Mouse (Mus musculus) intestine, embryonic 15.5 days (tissue): Measurements from ENCODE around the gene Sacm1l. TPM values are rescaled to one million over a fixed set of nuclear protein-coding genes. Genes with fewer than 3 reads are reported as not detected.

ENCODE experiments used
- ATAC-seq: fragments of 200-750 bp; cut with Nextera tagmentation; 2 replicates; pipeline ENCODE4 v1.8.0; 2017; ENCODE audit warnings: moderate TSS enrichment, moderate library complexity
- H3K27ac ChIP-seq: fragments of 300-500 bp; sonication (generic); 2 replicates; pipeline ENCODE4 v1.5.1; 2015; ENCODE audit warnings: mild to moderate bottlenecking, inconsistent platforms
- H3K27me3 ChIP-seq: fragments of 300-500 bp; sonication (generic); replicated peaks from 2 replicates; pipeline ENCODE4 v1.6.1; 2015; ENCODE audit warnings: inconsistent platforms
- H3K36me3 ChIP-seq: fragments of 300-500 bp; sonication (generic); 2 replicates; pipeline ENCODE4 v1.6.1; 2015; ENCODE audit warnings: inconsistent platforms
- H3K4me1 ChIP-seq: fragments of 300-500 bp; sonication (generic); replicated peaks from 2 replicates; pipeline ENCODE4 v1.6.1; 2015; ENCODE audit warnings: inconsistent platforms
- H3K4me2 ChIP-seq: fragments of 300-500 bp; sonication (generic); replicated peaks from 2 replicates; pipeline ENCODE4 v1.6.1; 2015; ENCODE audit warnings: mild to moderate bottlenecking, inconsistent platforms
- H3K4me3 ChIP-seq: fragments of 300-500 bp; sonication (generic); replicated peaks from 2 replicates; pipeline ENCODE4 v1.5.1; 2015; ENCODE audit warnings: inconsistent platforms
- H3K9ac ChIP-seq: fragments of 300-500 bp; sonication (generic); 2 replicates; pipeline ENCODE4 v1.6.1; 2015; ENCODE audit warnings: inconsistent platforms
- H3K9me3 ChIP-seq: fragments of 300-500 bp; sonication (generic); 2 replicates; pipeline ENCODE4 v1.6.1; 2016; ENCODE audit warnings: inconsistent platforms
- WGBS: fragments of 180-500 bp; shearing (Covaris S2); methylation state at CpG from one replicate; pipeline ENCODE4 v1.1.7; 2015; 5-methylcytosine and 5-hydroxymethylcytosine counted together
- polyA plus RNA-seq: library from polyadenylated mRNA; unstranded; fragments of >200 nt; fragmentation: Nextera tagmentation; extraction: Ambion mirVana; gene quantifications from 2 replicates; pipeline ENCODE4 v1.2.1, GENCODE M21; 2015

Sacm1l gene
- polyA plus RNA-seq, 1 experiment from 2014 or later = 69.5 TPM

DNA sequence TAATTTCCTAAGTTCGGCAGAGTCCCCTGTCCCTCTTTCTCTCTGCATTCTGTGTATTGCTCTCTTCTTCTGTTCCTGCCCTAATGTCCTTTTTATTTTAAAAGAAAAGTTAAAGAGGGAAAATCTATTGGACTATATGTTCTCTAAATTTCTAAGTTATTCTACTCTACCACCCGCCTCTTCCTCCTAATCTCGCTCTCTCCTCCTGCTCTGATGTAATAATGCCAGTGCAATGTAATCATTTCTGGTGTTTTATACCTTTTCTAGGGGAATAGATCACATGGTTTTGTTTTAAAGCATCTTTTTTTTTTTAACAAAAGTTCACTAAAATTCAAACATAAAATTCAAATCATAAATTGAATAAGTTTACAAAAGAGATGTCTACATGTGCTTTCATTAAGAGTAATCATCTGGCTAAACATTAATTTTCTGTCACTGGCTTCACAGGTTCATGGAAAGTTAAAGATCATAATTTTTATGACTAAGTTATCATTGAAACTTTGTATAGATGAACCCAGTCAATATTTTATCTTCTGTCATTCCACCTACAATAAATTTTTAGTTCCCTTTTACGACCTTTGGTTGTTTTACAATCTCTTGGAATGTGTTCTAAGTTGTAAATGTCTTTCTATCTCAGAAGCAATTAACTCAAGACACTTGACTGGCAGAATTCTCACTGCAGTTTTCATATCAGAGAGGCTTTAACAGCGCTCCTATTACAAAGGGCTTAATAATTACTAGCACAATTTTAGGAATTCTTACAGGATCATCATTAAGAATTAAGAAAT is 90.9 kb downstream of the Sacm1l start:
- Histone ChIP-seq H3K36me3 (no peaks in the 10 kb centered on the region), H3K4me2 (no peak overlapping the region), H3K9ac (no peak overlapping the region), H3K9me3 (no peaks in the 10 kb centered on the region), H3K4me3 (no peak overlapping the region), H3K27ac (no peak overlapping the region), H3K27me3 (no peaks in the 10 kb centered on the region), H3K4me1 (0 out of 2 replicates have a peak, but pooled peaks cover 3% of the 10 kb centered on the region)
- ATAC-seq = peak; percentile 90
- WGBS = 53% methylated on average over 5 of the region's 5 CpGs

DNA sequence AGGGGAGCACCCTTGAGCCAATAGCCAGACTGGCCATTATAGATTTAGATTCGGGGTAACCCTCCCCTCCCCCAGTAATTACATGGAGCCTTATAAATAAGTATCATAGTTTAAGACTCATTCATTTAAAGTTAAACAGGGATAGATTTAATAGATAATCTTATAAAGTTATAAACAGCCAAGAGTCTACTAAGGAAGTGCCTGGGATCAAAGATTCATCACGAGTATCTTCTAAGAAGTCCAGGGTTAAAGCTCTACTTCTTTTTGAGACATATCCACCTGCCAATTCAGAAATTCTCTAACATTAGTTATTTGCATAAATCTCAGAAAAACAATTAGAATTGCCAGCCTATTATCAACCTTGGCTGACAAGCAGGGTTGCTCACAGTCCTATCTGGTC is 95.2 kb downstream of the Sacm1l start:
- WGBS = 81% methylated on average over 2 of the region's 2 CpGs
- Histone ChIP-seq H3K4me1 (0 out of 2 replicates have a peak, but pooled peaks cover 3% of the 10 kb centered on the region), H3K27me3 (no peaks in the 10 kb centered on the region), H3K4me2 (no peak overlapping the region), H3K9me3 (no peaks in the 10 kb centered on the region), H3K36me3 (no peaks in the 10 kb centered on the region), H3K4me3 (no peak overlapping the region), H3K27ac (no peak overlapping the region), H3K9ac (no peak overlapping the region)
- no peak for ATAC-seq

- Histone ChIP-seq H3K4me3 (no peak overlapping the region), H3K4me2 (no peak overlapping the region), H3K9ac (no peak overlapping the region), H3K4me1 (0 out of 2 replicates have a peak, but pooled peaks cover 3% of the 10 kb centered on the region), H3K27ac (no peak overlapping the region), H3K36me3 (no peaks in the 10 kb centered on the region), H3K27me3 (no peaks in the 10 kb centered on the region), H3K9me3 (no peaks in the 10 kb centered on the region)
- 92% methylated on average over 11 of the region's 11 CpGs for WGBS
- ATAC-seq = no peak
These were observed 96.3 kb downstream of the Sacm1l start for GRCm38 (mm10) chr9:123625821-123626220.

DNA sequence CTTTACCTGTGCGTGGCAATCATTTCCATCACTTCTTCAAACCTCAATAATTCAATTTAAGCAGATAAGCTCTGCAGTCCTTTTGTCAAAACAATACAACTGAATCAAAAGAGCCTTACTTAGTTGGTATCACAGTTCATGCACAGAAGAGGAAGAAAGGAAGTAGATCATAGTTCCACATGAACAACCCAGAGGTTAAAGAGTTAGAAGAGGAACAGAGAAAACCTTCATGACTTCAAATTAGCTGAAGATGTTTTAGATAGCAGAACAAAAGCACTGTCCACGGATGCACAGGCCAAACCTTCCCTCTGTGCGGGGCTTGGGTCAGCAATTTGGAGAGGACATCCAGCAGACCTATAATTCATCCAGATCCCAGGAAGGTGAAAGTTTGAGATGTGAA is 102.1 kb downstream of the Sacm1l start:
- no peak overlapping the region for H3K4me3 ChIP-seq
- 78% methylated on average over 3 of the region's 3 CpGs for WGBS
- no peaks in the 10 kb centered on the region for H3K27me3 ChIP-seq
- H3K27ac ChIP-seq = no peak overlapping the region
- H3K9me3 ChIP-seq = no peaks in the 10 kb centered on the region
- no peak overlapping the region for H3K4me2 ChIP-seq
- H3K36me3 ChIP-seq = no peaks in the 10 kb centered on the region
- no peaks in the 10 kb centered on the region for H3K4me1 ChIP-seq
- ATAC-seq = no peak
- no peak overlapping the region for H3K9ac ChIP-seq

GRCm38 (mm10) chr9:123632281-123632680 is 102.7 kb downstream of the Sacm1l start, which contains the start of gene Slc6a20b:
Gene Slc6a20b (minus strand): TSS chr9:123632565.
- Histone ChIP-seq H3K36me3 (no peaks in the 10 kb centered on the region), H3K4me1 (no peaks in the 10 kb centered on the region), H3K9me3 (no peaks in the 10 kb centered on the region), H3K27ac (no peak within 1 kb of the TSS), H3K9ac (no peak within 1 kb of the TSS), H3K27me3 (no peaks in the 10 kb centered on the region), H3K4me3 (no peak within 1 kb of the TSS), H3K4me2 (no peak within 1 kb of the TSS)
- 83% methylated on average over 6 of the region's 6 CpGs for WGBS
- ATAC-seq = no peak

GRCm38 (mm10) chr9:123632993-123633392 is 103.4 kb downstream of the Sacm1l start:
- ATAC-seq = no peak
- Histone ChIP-seq H3K4me2 (no peak overlapping the region), H3K4me1 (no peaks in the 10 kb centered on the region), H3K9ac (no peak overlapping the region), H3K9me3 (no peaks in the 10 kb centered on the region), H3K27me3 (no peaks in the 10 kb centered on the region), H3K27ac (no peak overlapping the region), H3K36me3 (no peaks in the 10 kb centered on the region), H3K4me3 (no peak overlapping the region)
- WGBS = 85% methylated on average over 3 of the region's 3 CpGs

DNA sequence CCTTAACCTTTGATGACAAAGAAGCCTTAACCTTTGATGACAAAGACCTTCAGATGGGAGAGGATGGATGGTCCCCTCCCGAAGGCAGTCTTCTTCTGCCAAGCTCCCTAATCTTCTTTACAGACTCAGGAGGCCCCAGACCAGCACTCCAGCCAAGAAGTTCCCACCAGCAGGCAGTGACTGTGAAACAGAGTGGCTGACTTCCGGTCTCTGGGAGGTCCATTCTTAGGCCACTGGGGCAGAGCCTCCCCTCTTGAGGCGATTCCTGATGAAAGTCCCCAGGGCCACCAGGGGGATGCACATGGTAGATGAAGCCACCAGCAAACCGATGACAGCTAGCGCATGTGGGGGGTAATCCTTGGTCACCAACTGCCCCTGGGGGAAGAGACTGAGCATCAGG is 107.2 kb downstream of the Sacm1l start:
- 75% methylated on average over 5 of the region's 5 CpGs for WGBS
- Histone ChIP-seq H3K27ac (no peak overlapping the region), H3K4me2 (no peak overlapping the region), H3K9ac (no peak overlapping the region), H3K9me3 (no peaks in the 10 kb centered on the region), H3K27me3 (no peaks in the 10 kb centered on the region), H3K4me1 (no peaks in the 10 kb centered on the region), H3K4me3 (no peak overlapping the region), H3K36me3 (no peaks in the 10 kb centered on the region)
- ATAC-seq = no peak

DNA sequence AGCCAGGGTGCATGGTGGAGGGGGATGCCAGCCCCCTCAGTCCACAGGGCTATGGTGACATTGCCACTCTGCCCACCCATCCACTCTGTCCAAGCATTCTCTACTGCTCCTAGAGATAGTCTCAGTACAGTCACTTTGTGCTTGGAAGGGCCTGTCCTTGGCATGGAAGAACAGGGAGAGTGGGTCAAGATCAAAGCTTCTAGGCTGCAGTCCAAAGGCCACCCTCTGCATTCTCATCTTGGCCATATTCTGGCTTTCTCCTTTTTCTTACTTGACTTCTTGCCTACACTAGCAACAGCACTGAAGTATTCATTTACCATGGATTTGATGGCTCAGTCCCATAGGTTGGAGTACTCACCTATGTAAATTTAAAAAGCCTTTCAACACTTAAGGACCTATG is 108.7 kb downstream of the Sacm1l start:
- ATAC-seq = peak; percentile 15; the same call in 1 of the 2 replicates
- no peak overlapping the region for H3K4me2 ChIP-seq
- no peaks in the 10 kb centered on the region for H3K9me3 ChIP-seq
- H3K4me3 ChIP-seq = no peak overlapping the region
- no peaks in the 10 kb centered on the region for H3K36me3 ChIP-seq
- H3K4me1 ChIP-seq = no peaks in the 10 kb centered on the region
- H3K27me3 ChIP-seq = no peaks in the 10 kb centered on the region
- H3K27ac ChIP-seq = no peak overlapping the region
- H3K9ac ChIP-seq = no peak overlapping the region

DNA sequence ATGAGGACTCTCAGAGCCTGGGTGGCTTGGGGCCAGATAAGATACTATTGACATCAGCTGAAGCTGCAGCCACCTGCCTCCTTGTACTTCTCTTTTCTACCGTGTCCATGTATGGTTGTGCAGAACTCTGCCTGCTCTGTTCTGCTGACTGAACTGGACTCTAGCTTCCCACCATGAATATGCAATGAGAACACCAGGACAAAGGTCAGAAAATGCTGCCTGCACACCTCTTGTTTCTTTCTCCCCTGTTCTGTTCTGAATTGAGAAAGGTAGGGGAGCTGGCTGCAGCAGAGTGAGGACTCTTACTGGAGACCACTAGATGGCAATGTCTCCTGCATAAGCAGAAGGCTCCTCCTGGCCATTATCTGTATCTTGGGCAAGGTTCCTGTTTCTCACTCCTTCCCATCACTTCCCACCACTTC is 109.1 kb downstream of the Sacm1l start:
- Histone ChIP-seq H3K4me2 (no peak overlapping the region), H3K27me3 (no peaks in the 10 kb centered on the region), H3K4me3 (no peak overlapping the region), H3K27ac (no peak overlapping the region), H3K9ac (no peak overlapping the region), H3K36me3 (no peaks in the 10 kb centered on the region), H3K4me1 (no peaks in the 10 kb centered on the region), H3K9me3 (no peaks in the 10 kb centered on the region)
- peak; percentile 79 for ATAC-seq
- 70% methylated on average over 1 of the region's 1 CpGs for WGBS

- Histone ChIP-seq H3K27ac (peak overlapping the region; percentile 36; the same call in 1 of the 2 replicates), H3K4me2 (no peak overlapping the region), H3K9ac (no peak overlapping the region), H3K9me3 (no peaks in the 10 kb centered on the region), H3K27me3 (no peaks in the 10 kb centered on the region), H3K4me3 (no peak overlapping the region), H3K36me3 (no peaks in the 10 kb centered on the region), H3K4me1 (no peaks in the 10 kb centered on the region)
- 45% methylated on average over 1 of the region's 1 CpGs for WGBS
- peak; percentile 41 for ATAC-seq
These were observed 110.5 kb downstream of the Sacm1l start for GRCm38 (mm10) chr9:123640106-123640505.

Other genes with a start within 250 kb of the Sacm1l start
- 932 and 948 TPM in 2 replicates for gene Lars2, start 162.8 kb upstream of the Sacm1l start, polyA plus RNA-seq
- 51.9 and 52.3 TPM in 2 replicates for gene Limd1, start 51.1 kb upstream of the Sacm1l start, polyA plus RNA-seq
- gene Slc6a20b, start 102.8 kb downstream of the Sacm1l start, polyA plus RNA-seq = 0.45 and 0.59 TPM in 2 replicates
- 0.54 and 0.75 TPM in 2 replicates for gene Ccr9, start 148.7 kb downstream of the Sacm1l start, polyA plus RNA-seq
- 16.8 and 19.8 TPM in 2 replicates for gene Slc6a20a, start 149.1 kb downstream of the Sacm1l start, polyA plus RNA-seq
- gene Lztfl1, start 187.9 kb downstream of the Sacm1l start, polyA plus RNA-seq = 41.1 and 47.1 TPM in 2 replicates